Mouse (Mus musculus) adrenal gland, adult 18-20 months (tissue): ENCODE measurements around the gene Pidd1. TPM values are rescaled to one million over a fixed set of nuclear protein-coding genes. Genes with fewer than 3 reads are reported as not detected.
"Not testable (repeated sequence)": the region's sequence is repeated elsewhere in the genome, so short reads cannot be mapped to it uniquely, and the experiment has no call there.

ENCODE experiments used
- DNase-seq, 2 experiments: peaks; one replicate each; pipeline ENCODE4 v3.0.0; 2021 to 2022; ENCODE audit warnings: low spot score in 2 of 2
- total RNA-seq, 2 experiments: library from RNA; stranded (reverse); gene quantifications; 1 replicate in 1 of 2; 2 replicates in 1 of 2; pipeline ENCODE4 v1.2.3; 2021

The Pidd1 gene
- total RNA-seq, 2 experiments from 2014 or later, result 1.1 to 1.4 TPM

GRCm38 (mm10) chr7:141460001-141460390 lies 16.2 kb upstream of the Pidd1 start:
- no peak for DNase-seq

GRCm38 (mm10) chr7:141459301-141459711 lies 15.5 kb upstream of the Pidd1 start:
- DNase-seq, result peak in 1 of 2 experiments; percentile 32

- DNase-seq, result peak in 1 of 2 experiments; percentile 26
These were observed 14.8 kb upstream of the Pidd1 start for GRCm38 (mm10) chr7:141458661-141459060.

GRCm38 (mm10) chr7:141457986-141458660 lies 14.3 kb upstream of the Pidd1 start:
- DNase-seq, result peak; percentile 61 to 69

- no peak for DNase-seq
These were observed 13.4 kb upstream of the Pidd1 start for GRCm38 (mm10) chr7:141457236-141457635.

GRCm38 (mm10) chr7:141456739-141457138 lies 12.9 kb upstream of the Pidd1 start:
- DNase-seq, result no peak

- DNase-seq, result peak in 1 of 2 experiments; percentile 72
These were observed 11.9 kb upstream of the Pidd1 start for GRCm38 (mm10) chr7:141455610-141456314.

GRCm38 (mm10) chr7:141454967-141455551 lies 11.2 kb upstream of the Pidd1 start, which contains the start of gene Pnpla2:
Gene Pnpla2, plus strand, starts transcription at chr7:141455198.
- peak; percentile 94 to 96 for DNase-seq

GRCm38 (mm10) chr7:141453636-141454035 lies 9.8 kb upstream of the Pidd1 start:
- DNase-seq, result no peak

GRCm38 (mm10) chr7:141451928-141452327 lies 8.1 kb upstream of the Pidd1 start:
- DNase-seq, result no peak

- peak; percentile 94 to 95 for DNase-seq
These were observed 3.5 kb upstream of the Pidd1 start, which contains the start of gene Rplp2 for GRCm38 (mm10) chr7:141447110-141447991. Gene Rplp2, plus strand, starts transcription at chr7:141447370.

GRCm38 (mm10) chr7:141446374-141446773 lies 2.5 kb upstream of the Pidd1 start:
- not testable (repeated sequence) for DNase-seq

GRCm38 (mm10) chr7:141443081-141443821 lies 574 bp downstream of the Pidd1 start:
- DNase-seq, result no peak

- DNase-seq, result no peak
These were observed 1.6 kb downstream of the Pidd1 start for GRCm38 (mm10) chr7:141442199-141442598.

- DNase-seq, result no peak
These were observed 2.4 kb downstream of the Pidd1 start for GRCm38 (mm10) chr7:141441460-141441859.

GRCm38 (mm10) chr7:141440613-141441012 lies 3.2 kb downstream of the Pidd1 start:
- DNase-seq, result no peak

GRCm38 (mm10) chr7:141439811-141440210 lies 4.0 kb downstream of the Pidd1 start:
- DNase-seq, result no peak

GRCm38 (mm10) chr7:141439140-141439679 lies 4.6 kb downstream of the Pidd1 start:
- no peak for DNase-seq

- DNase-seq, result no peak
These were observed 5.4 kb downstream of the Pidd1 start for GRCm38 (mm10) chr7:141438201-141438968.
